Mouse (Mus musculus): Measurements from ENCODE around the gene Trmt44.
A peak's percentile ranks its signal among the peaks of the same experiment; 100 is the strongest.

Gene Trmt44

GRCm38 (mm10) chr5:35541059-35541790 lies 33.6 kb downstream of the Trmt44 start:
- peak; percentile 64 for DNase-seq (ENCODE audit: low spot score)

- no peak for DNase-seq (ENCODE audit: low spot score)
Observed at GRCm38 (mm10) chr5:35540555-35540954, 34.3 kb downstream of the Trmt44 start.

- no peak for DNase-seq (ENCODE audit: low spot score)
Observed at GRCm38 (mm10) chr5:35539576-35539975, 35.3 kb downstream of the Trmt44 start.

- DNase-seq (ENCODE audit: low spot score), result peak; percentile 33
Observed at GRCm38 (mm10) chr5:35538022-35538421, 36.8 kb downstream of the Trmt44 start.

GRCm38 (mm10) chr5:35537474-35537873 lies 37.4 kb downstream of the Trmt44 start:
- no peak for DNase-seq (ENCODE audit: low spot score)

- peak; percentile 31 for DNase-seq (ENCODE audit: low spot score)
Observed at GRCm38 (mm10) chr5:35536271-35536670, 38.6 kb downstream of the Trmt44 start.

- DNase-seq (ENCODE audit: low spot score), result peak; percentile 56
Observed at GRCm38 (mm10) chr5:35531586-35531985, 43.3 kb downstream of the Trmt44 start.

GRCm38 (mm10) chr5:35530442-35530841 lies 44.4 kb downstream of the Trmt44 start:
- peak; percentile 68 for DNase-seq (ENCODE audit: low spot score)

- DNase-seq (ENCODE audit: low spot score), result no peak
Observed at GRCm38 (mm10) chr5:35525469-35526123, 49.3 kb downstream of the Trmt44 start, which contains the start of gene Cpz. Cpz (minus strand) TSS chr5:35525698.

GRCm38 (mm10) chr5:35524381-35524780 lies 50.5 kb downstream of the Trmt44 start:
- DNase-seq (ENCODE audit: low spot score), result no peak

- DNase-seq (ENCODE audit: low spot score), result peak; percentile 92
Observed at GRCm38 (mm10) chr5:35523735-35524134, 51.1 kb downstream of the Trmt44 start.

GRCm38 (mm10) chr5:35516781-35517180 lies 58.1 kb downstream of the Trmt44 start:
- DNase-seq (ENCODE audit: low spot score), result no peak

GRCm38 (mm10) chr5:35510589-35510988 lies 64.3 kb downstream of the Trmt44 start:
- peak; percentile 86 for DNase-seq (ENCODE audit: low spot score)

Measured in adipocyte (in vitro differentiated cells).